Mouse (Mus musculus): ENCODE results near the gene Tnik. TPM values are rescaled to one million over a fixed set of nuclear protein-coding genes. Genes with fewer than 3 reads are reported as not detected.
A peak's percentile ranks its signal among the peaks of the same experiment; 100 is the strongest.

Gene Tnik
- polyA plus RNA-seq (2014; fragmentation: Nextera tagmentation; extraction: Ambion mirVana) = 26.3 and 29.8 TPM in 2 replicates

DNA sequence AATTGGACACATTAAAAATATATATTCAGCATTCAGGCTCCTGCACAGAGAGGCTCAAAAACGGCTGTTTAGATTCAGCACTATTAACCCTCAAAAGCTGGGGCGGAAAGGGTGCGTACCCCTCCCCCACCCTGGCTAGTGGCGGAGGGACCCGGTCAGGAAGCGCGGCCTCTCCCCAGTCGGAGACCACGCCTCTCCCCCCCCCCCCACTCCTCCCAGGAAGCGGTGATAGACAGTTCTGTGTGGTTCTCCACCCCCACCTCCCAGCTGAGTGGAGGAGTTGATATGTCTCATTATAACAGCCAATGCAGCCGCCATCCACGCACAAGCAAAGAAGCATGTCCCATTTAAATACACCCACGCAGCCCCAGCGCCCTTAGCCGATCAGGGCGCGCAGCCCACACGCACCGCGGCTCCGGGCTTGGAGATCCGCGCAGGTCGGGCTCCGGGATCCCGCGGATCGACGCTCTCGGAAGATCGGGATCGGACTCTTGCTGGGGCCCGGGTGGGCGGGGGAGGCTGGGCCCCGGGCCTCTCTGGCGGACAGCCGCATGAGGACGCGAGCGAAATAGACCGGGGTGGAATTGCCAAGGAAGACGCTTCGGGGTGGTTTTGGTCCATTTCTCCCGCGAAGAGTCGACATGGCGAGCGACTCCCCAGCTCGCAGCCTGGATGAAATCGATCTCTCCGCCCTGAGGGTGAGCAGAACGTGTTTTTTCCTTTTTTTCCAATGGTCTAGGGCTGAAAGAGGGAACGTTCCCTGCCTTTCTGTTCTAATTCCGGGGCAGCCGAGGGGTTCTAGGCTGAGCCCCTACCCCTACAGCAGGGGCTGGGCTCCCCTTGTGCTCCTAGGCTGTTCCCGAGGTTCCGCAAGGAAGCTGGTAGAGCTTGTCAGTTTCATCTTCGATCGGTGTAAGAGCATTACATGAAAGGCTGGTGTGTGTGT, at the start of gene Tnik:
Tnik (plus strand) TSS at position 213 of the 946 bp plus-strand sequence.
- under 1% methylated on average over 58 of the region's 59 CpGs for WGBS
- Histone ChIP-seq H3K9ac (replicated peaks; ENCODE audit: low read depth, low read length) (peak within 1 kb of the TSS; percentile 71), H3K4me3 (ENCODE audit: low read depth, low read length) (peak within 1 kb of the TSS; percentile 75), H3K4me1 (ENCODE audit: control insufficient read depth, insufficient read depth, low read length) (peaks cover 4% of the 10 kb centered on the region; the same call in 1 of the 2 replicates), H3K4me2 (replicated peaks; ENCODE audit: low read depth, low read length) (peak within 1 kb of the TSS; percentile 79), H3K27ac (ENCODE audit: low read length) (peak within 1 kb of the TSS; percentile 68), H3K36me3 (ENCODE audit: control insufficient read depth, insufficient read depth, low read length) (no peaks in the 10 kb centered on the region), H3K9me3 (ENCODE audit: control insufficient read depth, low read depth, low read length) (no peaks in the 10 kb centered on the region), H3K27me3 (ENCODE audit: control insufficient read depth, insufficient read depth, low read length) (no peaks in the 10 kb centered on the region)
- peak; percentile 88 for ATAC-seq (ENCODE audit: insufficient number of reproducible peaks, insufficient read depth, low FRiP score, low read depth)

GRCm38 (mm10) chr3:28214886-28215311, 48.1 kb upstream of the Tnik start:
- Histone ChIP-seq H3K27ac (ENCODE audit: low read length) (no peak overlapping the region), H3K4me3 (ENCODE audit: low read depth, low read length) (no peak overlapping the region), H3K4me2 (replicated peaks; ENCODE audit: low read depth, low read length) (no peak overlapping the region), H3K9ac (replicated peaks; ENCODE audit: low read depth, low read length) (no peak overlapping the region), H3K4me1 (ENCODE audit: control insufficient read depth, insufficient read depth, low read length) (no peaks in the 10 kb centered on the region), H3K9me3 (ENCODE audit: control insufficient read depth, low read depth, low read length) (no peaks in the 10 kb centered on the region), H3K27me3 (ENCODE audit: control insufficient read depth, insufficient read depth, low read length) (no peaks in the 10 kb centered on the region), H3K36me3 (ENCODE audit: control insufficient read depth, insufficient read depth, low read length) (no peaks in the 10 kb centered on the region)
- WGBS = 79% methylated on average over 7 of the region's 7 CpGs
- ATAC-seq (ENCODE audit: insufficient number of reproducible peaks, insufficient read depth, low FRiP score, low read depth) = peak; percentile 75; the same call in 1 of the 2 replicates

- Histone ChIP-seq H3K9me3 (ENCODE audit: control insufficient read depth, low read depth, low read length) (no peaks in the 10 kb centered on the region), H3K4me2 (replicated peaks; ENCODE audit: low read depth, low read length) (no peak overlapping the region), H3K27ac (ENCODE audit: low read length) (no peak overlapping the region), H3K27me3 (ENCODE audit: control insufficient read depth, insufficient read depth, low read length) (no peaks in the 10 kb centered on the region), H3K4me3 (ENCODE audit: low read depth, low read length) (no peak overlapping the region), H3K9ac (replicated peaks; ENCODE audit: low read depth, low read length) (no peak overlapping the region), H3K4me1 (ENCODE audit: control insufficient read depth, insufficient read depth, low read length) (no peaks in the 10 kb centered on the region), H3K36me3 (ENCODE audit: control insufficient read depth, insufficient read depth, low read length) (no peaks in the 10 kb centered on the region)
- WGBS = 52% methylated on average over 5 of the region's 5 CpGs
- no peak for ATAC-seq (ENCODE audit: insufficient number of reproducible peaks, insufficient read depth, low FRiP score, low read depth)
These were observed 46.0 kb upstream of the Tnik start for GRCm38 (mm10) chr3:28217001-28217400.

GRCm38 (mm10) chr3:28219533-28219932, 43.5 kb upstream of the Tnik start:
- Histone ChIP-seq H3K4me2 (replicated peaks; ENCODE audit: low read depth, low read length) (no peak overlapping the region), H3K9ac (replicated peaks; ENCODE audit: low read depth, low read length) (no peak overlapping the region), H3K27me3 (ENCODE audit: control insufficient read depth, insufficient read depth, low read length) (no peaks in the 10 kb centered on the region), H3K9me3 (ENCODE audit: control insufficient read depth, low read depth, low read length) (no peaks in the 10 kb centered on the region), H3K27ac (ENCODE audit: low read length) (no peak overlapping the region), H3K4me3 (ENCODE audit: low read depth, low read length) (no peak overlapping the region), H3K36me3 (ENCODE audit: control insufficient read depth, insufficient read depth, low read length) (no peaks in the 10 kb centered on the region), H3K4me1 (ENCODE audit: control insufficient read depth, insufficient read depth, low read length) (no peaks in the 10 kb centered on the region)
- ATAC-seq (ENCODE audit: insufficient number of reproducible peaks, insufficient read depth, low FRiP score, low read depth) = no peak
- WGBS = 83% methylated on average over 7 of the region's 7 CpGs

GRCm38 (mm10) chr3:28219964-28220363, 43.0 kb upstream of the Tnik start:
- no peaks in the 10 kb centered on the region for H3K9me3 ChIP-seq (ENCODE audit: control insufficient read depth, low read depth, low read length)
- H3K27me3 ChIP-seq (ENCODE audit: control insufficient read depth, insufficient read depth, low read length) = no peaks in the 10 kb centered on the region
- H3K36me3 ChIP-seq (ENCODE audit: control insufficient read depth, insufficient read depth, low read length) = no peaks in the 10 kb centered on the region
- H3K9ac ChIP-seq (replicated peaks; ENCODE audit: low read depth, low read length) = no peak overlapping the region
- no peak overlapping the region for H3K4me3 ChIP-seq (ENCODE audit: low read depth, low read length)
- H3K4me1 ChIP-seq (ENCODE audit: control insufficient read depth, insufficient read depth, low read length) = no peaks in the 10 kb centered on the region
- no peak overlapping the region for H3K4me2 ChIP-seq (replicated peaks; ENCODE audit: low read depth, low read length)
- no peak overlapping the region for H3K27ac ChIP-seq (ENCODE audit: low read length)
- no peak for ATAC-seq (ENCODE audit: insufficient number of reproducible peaks, insufficient read depth, low FRiP score, low read depth)
- WGBS = 83% methylated on average over 3 of the region's 3 CpGs

- ATAC-seq (ENCODE audit: insufficient number of reproducible peaks, insufficient read depth, low FRiP score, low read depth) = no peak
- Histone ChIP-seq H3K4me2 (replicated peaks; ENCODE audit: low read depth, low read length) (no peak overlapping the region), H3K27ac (ENCODE audit: low read length) (no peak overlapping the region), H3K27me3 (ENCODE audit: control insufficient read depth, insufficient read depth, low read length) (no peaks in the 10 kb centered on the region), H3K9ac (replicated peaks; ENCODE audit: low read depth, low read length) (no peak overlapping the region), H3K4me3 (ENCODE audit: low read depth, low read length) (no peak overlapping the region), H3K36me3 (ENCODE audit: control insufficient read depth, insufficient read depth, low read length) (no peaks in the 10 kb centered on the region), H3K4me1 (ENCODE audit: control insufficient read depth, insufficient read depth, low read length) (no peaks in the 10 kb centered on the region), H3K9me3 (ENCODE audit: control insufficient read depth, low read depth, low read length) (no peaks in the 10 kb centered on the region)
- 59% methylated on average over 15 of the region's 15 CpGs for WGBS
These were observed 38.3 kb upstream of the Tnik start for GRCm38 (mm10) chr3:28224437-28225356.

DNA sequence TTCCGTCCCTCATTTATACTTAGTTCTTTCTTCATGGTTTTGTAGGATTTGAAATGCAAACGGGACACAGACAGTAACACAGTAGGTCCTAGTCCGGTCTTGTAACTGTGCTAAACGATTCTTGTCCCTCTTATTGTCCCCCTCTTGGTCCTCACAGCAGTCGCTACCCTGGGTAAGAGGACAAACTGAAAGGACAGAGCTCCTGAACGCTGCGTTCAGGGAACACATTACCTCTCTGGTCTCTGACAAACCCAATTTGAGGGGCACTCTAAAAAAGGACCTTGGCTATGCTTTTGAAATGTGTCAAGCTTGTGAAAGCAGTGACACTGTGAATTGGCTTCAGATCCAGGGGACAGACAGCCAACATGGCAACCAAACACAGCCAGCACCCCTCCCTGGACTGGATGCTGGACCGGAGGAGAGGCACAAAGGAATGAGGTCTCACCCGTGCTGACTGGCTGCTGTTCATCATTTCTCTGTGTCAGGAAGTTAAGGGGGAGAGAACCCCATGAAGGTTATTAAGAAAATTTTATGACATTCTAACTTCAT, 37.6 kb upstream of the Tnik start:
- H3K9me3 ChIP-seq (ENCODE audit: control insufficient read depth, low read depth, low read length) = no peaks in the 10 kb centered on the region
- WGBS = 84% methylated on average over 9 of the region's 9 CpGs
- H3K27me3 ChIP-seq (ENCODE audit: control insufficient read depth, insufficient read depth, low read length) = no peaks in the 10 kb centered on the region

GRCm38 (mm10) chr3:28226181-28226580, 36.8 kb upstream of the Tnik start:
- no peaks in the 10 kb centered on the region for H3K9me3 ChIP-seq (ENCODE audit: control insufficient read depth, low read depth, low read length)
- H3K4me3 ChIP-seq (ENCODE audit: low read depth, low read length) = no peak overlapping the region
- no peak overlapping the region for H3K27ac ChIP-seq (ENCODE audit: low read length)
- no peak for ATAC-seq (ENCODE audit: insufficient number of reproducible peaks, insufficient read depth, low FRiP score, low read depth)
- H3K27me3 ChIP-seq (ENCODE audit: control insufficient read depth, insufficient read depth, low read length) = no peaks in the 10 kb centered on the region
- no peaks in the 10 kb centered on the region for H3K36me3 ChIP-seq (ENCODE audit: control insufficient read depth, insufficient read depth, low read length)
- H3K4me1 ChIP-seq (ENCODE audit: control insufficient read depth, insufficient read depth, low read length) = no peaks in the 10 kb centered on the region
- 89% methylated on average over 19 of the region's 19 CpGs for WGBS
- H3K9ac ChIP-seq (replicated peaks; ENCODE audit: low read depth, low read length) = no peak overlapping the region
- H3K4me2 ChIP-seq (replicated peaks; ENCODE audit: low read depth, low read length) = no peak overlapping the region

More for the DNA sequence above, 37.6 kb upstream of the Tnik start:
- Histone ChIP-seq H3K4me3 (ENCODE audit: low read depth, low read length) (no peak overlapping the region), H3K27ac (ENCODE audit: low read length) (no peak overlapping the region), H3K9ac (replicated peaks; ENCODE audit: low read depth, low read length) (no peak overlapping the region), H3K4me1 (ENCODE audit: control insufficient read depth, insufficient read depth, low read length) (no peaks in the 10 kb centered on the region), H3K36me3 (ENCODE audit: control insufficient read depth, insufficient read depth, low read length) (no peaks in the 10 kb centered on the region), H3K4me2 (replicated peaks; ENCODE audit: low read depth, low read length) (no peak overlapping the region)
- ATAC-seq (ENCODE audit: insufficient number of reproducible peaks, insufficient read depth, low FRiP score, low read depth) = no peak

All from stomach, embryonic 14.5 days (tissue).